Mouse (Mus musculus) c-Kit-positive CD71-positive TER-119-negative erythroid progenitor cells, embryonic 14.5 days (primary cell): Measurements from ENCODE around the gene Wnt8b.
A peak's percentile ranks its signal among the peaks of the same experiment; 100 is the strongest.

ENCODE experiments used
- DNase-seq: peaks from one replicate; pipeline ENCODE4 v3.0.0-alpha.2; 2013; ENCODE audit warnings: low read depth

Gene Wnt8b

GRCm38 (mm10) chr19:44511451-44512231 is 18.4 kb downstream of the Wnt8b start:
- DNase-seq: no peak

GRCm38 (mm10) chr19:44512601-44513000 is 19.3 kb downstream of the Wnt8b start:
- DNase-seq: no peak

- DNase-seq: no peak
Measured at GRCm38 (mm10) chr19:44513054-44513833, 20.0 kb downstream of the Wnt8b start.

GRCm38 (mm10) chr19:44513921-44514482 is 20.7 kb downstream of the Wnt8b start:
- DNase-seq: no peak

DNA sequence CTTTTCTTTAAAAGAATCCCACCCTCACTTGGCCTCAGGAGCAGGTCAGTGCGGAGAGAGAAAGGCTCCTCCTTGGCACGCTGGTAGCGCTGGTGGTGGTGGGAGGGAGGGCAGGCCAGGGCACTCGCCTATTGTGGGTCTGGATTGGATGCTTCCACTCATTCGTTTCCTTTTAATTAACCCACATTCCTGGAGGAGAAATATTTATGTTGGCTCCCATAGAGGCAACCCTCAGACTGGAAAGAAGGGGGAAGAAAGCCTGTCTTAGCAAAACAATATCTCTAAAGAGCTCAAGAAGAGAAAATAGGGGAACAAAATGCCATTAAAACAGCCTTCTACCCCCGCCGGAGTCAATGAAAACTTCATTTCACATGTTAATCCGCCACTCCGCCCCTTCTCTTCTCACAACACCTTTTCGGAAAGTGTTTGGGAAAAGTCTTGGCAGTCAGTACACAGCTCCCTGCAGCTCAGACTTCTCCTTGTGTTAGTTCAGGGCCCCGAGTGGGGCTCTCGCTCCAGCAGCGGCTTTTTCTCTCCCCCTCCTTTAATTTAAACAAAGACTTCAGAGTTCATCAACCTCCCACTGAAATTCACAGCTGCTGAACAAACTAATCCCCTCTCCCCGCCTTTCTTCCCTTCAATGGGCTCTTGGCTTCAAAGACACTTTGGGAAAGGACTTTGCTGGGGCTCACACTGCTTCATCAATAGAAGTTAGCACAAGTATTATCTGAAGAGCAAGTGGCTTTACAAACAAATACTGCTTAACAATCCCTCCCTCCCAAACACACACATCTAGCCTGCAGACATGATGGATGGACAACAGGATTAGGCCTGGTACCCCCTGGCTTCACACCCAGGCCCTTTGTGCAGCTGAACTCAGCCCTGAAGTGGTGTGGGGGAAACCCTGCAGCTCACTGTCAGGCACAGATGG is 21.5 kb downstream of the Wnt8b start:
- no peak for DNase-seq

DNA sequence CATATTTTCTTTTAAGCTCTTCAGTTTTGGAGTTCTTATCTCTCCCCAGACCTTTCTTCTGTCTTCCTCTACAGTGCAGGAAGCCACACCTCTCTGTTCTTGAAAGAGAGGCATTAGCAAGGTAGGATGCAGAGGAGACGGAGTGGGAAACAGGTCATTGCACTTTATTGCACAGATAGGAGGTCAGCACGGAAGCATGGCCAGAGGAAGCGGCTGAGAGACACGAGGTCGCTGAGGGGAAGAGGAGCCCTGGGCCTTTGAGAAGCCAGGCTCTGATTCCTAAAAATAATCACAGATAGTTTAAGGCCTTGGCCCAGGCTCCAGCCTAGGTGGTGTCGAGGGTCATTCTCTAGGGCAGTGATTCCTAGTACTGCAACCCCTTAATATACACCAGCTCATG is 22.5 kb downstream of the Wnt8b start:
- DNase-seq: no peak

DNA sequence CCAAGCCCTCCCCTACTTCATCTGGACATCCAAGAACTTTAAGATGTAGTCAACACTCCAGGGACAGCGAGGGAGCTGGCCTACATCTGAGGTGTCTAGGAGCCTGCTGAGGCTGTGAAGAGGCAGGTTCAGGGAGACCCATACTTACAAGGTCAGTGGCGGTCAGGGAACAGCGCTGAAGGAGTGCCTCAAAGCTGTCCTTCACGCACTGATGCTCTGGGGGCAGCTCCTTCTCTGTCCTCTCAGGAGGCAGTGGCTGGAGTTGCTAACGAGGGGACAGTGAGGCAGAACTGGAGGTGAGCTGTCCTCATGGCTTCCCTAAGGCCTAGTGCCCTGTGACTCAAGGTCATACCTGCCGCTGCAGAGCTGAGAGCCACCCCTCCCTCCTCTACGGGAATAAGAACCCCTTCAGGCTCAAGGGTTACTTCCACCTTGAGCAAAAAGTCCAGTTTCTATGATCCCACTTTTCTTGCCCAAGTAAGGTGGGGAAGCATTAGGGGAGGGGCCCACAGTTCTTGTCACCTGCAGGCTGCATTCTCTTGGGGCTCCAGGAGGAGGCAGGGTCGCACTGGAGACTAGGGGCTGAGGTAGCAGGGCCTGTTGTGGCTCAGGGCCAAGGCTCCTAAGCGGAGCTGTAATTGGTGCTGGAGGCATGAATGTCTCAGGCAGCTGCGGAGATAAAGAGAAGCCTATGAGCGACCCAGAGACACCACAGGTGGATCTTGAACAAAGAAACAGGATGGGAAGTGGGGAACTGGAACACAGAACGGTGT is 24.9 kb downstream of the Wnt8b start:
- DNase-seq: no peak

DNA sequence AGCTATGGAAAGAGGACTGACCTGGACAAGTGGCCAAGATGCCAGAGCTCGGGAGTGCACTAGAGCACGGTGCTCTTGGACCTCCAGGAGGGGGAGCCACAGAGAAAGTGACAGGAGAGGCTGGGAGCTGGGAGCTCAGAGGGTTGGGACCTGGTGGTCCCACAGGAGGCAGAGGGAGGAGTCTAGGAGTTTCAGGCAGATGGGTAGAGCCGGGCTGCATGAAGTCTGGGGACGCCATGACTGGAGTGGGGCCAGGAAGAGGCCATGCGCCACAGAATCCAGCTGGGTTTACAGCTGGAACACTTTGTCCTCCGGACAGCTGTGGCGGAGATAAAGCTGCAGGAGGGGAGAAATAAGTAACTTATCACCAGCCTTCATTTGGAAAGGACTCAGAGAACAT is 25.9 kb downstream of the Wnt8b start:
- no peak for DNase-seq

- no peak for DNase-seq
Measured at GRCm38 (mm10) chr19:44525551-44526205, 32.4 kb downstream of the Wnt8b start.

- no peak for DNase-seq
Measured at GRCm38 (mm10) chr19:44530018-44530417, 36.7 kb downstream of the Wnt8b start.

DNA sequence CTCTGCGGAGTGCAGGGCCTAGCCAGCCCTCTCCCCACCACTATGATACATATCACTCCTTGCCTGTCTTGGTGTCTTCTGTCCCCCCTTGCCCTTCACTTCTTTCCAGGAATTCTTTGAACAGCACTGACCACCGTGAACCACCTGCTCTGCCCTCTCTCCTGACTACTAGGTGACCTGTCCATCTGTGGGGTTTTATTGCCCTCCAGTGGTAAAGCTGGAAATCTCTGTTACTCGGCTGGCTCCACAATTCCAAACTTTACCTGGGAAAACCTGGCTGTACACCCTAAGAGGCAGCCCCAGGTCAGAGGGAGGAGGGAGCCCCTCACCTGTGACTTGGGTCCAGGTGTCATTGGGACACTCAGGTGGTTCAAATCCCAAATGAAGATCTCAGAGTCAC is 42.1 kb downstream of the Wnt8b start:
- no peak for DNase-seq

DNA sequence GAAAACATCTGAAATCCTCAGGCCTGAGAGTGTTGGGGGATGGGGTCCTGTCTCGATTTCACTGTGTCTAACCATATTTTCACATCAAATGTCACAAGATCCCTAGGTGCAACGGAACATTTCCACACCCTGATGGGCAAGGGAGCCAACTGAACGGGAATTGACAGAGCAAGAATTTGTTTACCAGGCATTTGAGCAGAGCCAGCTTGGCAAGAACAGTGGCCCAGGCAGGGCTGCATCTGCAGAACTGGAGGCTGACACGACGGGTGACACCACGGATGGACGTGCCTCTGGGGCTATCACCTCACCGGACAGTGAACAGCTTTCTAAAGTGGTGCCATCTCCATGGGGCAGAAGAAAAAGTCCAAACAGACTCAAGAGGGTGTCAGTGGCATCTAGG is 44.1 kb downstream of the Wnt8b start:
- no peak for DNase-seq

- no peak for DNase-seq
Measured at GRCm38 (mm10) chr19:44542694-44543178, 49.5 kb downstream of the Wnt8b start.

DNA sequence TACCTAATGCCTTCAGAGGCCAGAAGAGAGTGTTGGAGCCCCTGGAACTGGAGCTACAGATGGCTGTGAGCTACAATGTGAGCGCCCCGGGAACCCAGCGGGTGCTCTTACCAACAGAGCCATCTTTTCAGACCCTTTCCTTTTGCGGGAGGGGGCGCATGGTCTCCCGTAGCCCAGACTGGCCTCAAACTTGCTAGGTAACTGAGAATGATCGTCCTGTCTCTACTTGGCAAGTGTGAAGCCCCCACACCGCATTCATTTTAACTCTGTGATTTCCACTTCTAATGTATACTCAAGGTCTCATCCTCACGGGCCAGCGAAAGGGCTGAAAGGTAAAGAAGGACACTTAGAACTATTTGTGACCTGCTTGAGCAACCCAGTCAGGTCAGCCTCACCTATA is 51.1 kb downstream of the Wnt8b start:
- DNase-seq: no peak

DNA sequence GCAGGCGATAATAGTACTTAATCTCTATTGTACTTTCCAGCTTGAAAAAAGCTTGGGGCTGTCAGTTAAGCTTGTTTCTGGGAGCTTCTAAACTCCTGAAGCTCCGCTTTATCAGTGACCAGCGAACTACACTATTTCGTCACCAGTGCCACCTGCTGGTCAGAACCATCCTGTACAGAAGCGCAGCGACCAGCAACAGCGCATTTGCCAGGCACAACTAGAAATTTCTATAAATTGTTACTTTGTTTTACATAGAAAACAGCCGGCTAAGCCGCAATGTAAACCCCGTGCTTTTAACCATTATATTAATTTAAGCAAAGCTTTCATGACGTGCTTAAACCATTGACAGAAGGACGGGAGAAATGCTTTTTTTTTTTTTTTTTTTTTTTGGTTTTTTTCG is 51.5 kb downstream of the Wnt8b start:
- DNase-seq: peak; percentile 84

DNA sequence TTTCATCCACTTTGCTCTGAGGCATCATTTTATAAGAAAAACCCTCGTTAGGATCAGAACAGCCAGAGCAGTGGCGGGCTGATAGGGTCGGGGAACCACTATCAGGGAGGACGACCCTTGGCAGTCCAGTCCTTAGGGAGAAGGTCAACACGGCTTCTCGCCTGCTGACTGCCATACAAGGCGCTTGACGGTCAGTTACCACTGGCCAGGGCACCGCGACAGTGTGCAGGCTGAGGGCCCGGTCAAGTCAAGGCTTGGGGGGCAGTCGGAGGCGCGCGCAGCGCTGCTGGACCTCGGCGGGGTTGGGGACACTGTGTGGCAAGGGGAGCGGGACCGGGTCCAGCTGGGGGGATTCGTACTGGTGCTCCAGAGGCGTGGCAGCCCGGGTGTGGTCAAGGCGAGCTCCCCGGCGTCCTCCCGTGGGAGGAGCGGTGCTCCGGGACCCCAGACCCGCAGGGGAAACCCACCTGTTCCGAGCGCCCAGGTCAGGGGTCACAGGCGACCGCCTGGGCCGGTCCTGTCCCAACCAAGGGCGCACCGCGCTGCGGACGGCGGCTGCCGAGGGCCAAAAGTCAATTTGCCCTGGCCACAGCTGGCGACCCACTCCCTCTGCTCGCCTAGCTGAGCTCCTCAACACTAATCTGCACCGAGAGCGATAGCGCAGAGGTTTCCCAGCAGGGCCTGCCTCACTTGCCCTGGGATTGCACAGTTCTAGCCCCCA is 52.2 kb downstream of the Wnt8b start, which contains the start of gene Sec31b:
Gene Sec31b, minus strand, starts transcription at position 544 of the 721 bp plus-strand sequence.
- DNase-seq: peak; percentile 29

DNA sequence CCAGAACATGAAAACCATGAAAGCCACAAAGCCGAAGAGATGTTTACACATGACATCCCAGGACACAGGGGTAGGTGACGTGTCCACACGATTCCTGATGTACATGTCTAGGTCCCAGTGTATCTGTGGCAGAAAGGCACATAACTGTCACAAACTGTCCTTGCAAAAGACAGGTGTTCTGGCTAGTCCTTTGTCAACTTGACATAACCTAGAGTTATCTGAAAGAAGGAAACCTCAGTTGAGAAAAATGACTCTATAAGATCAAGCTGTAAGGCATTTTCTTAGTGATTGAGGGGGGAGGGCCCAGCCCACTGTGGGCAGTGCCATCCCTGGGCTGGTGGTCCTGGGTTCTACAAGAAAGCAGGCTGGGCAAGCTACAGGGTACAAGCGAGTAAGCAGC is 59.5 kb downstream of the Wnt8b start, which contains the start of gene Gm20538:
Gene Gm20538, minus strand, starts transcription at position 101 of the 400 bp plus-strand sequence.
- no peak for DNase-seq

- DNase-seq: no peak
Measured at GRCm38 (mm10) chr19:44553286-44553685, 60.0 kb downstream of the Wnt8b start.

- DNase-seq: no peak
Measured at GRCm38 (mm10) chr19:44554490-44554860, 61.2 kb downstream of the Wnt8b start.
